Mouse (Mus musculus): ENCODE measurements around the gene Birc6. TPM values are rescaled to one million over a fixed set of nuclear protein-coding genes. Genes with fewer than 3 reads are reported as not detected.

The Birc6 gene
- total and polyA plus RNA-seq, 2 experiments from 2014 or later = 96.6 to 137 TPM

DNA sequence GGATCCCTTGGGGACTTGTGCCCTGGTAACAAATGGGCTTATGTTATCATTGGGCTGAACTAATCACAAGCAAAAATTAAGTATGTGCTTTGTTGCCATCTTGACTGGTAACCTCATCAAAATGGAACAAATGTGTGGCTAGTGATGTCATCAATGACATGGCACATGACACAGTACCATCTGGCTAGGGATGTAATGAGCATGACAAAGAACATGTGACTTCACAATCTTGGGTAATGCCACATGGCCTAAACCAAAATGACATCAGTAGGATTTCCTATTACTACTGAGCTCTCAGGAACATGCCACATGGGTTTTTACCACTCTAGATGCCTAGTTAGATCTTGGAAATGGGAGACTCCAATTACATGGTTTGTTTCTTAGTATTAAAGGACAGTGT lies 27.0 kb upstream of the Birc6 start:
- Histone ChIP-seq H3K4me3 (ENCODE audit: low read length) (no peak overlapping the region), H3K4me1 (ENCODE audit: insufficient read depth, low read length) (no peaks in the 10 kb centered on the region), H3K4me2 (ENCODE audit: low read depth, low read length) (no peak overlapping the region), H3K27me3 (ENCODE audit: insufficient read depth, low read length) (no peaks in the 10 kb centered on the region), H3K9ac (replicated peaks; ENCODE audit: low read length) (no peak overlapping the region), H3K9me3 (ENCODE audit: low read length) (no peaks in the 10 kb centered on the region), H3K36me3 (ENCODE audit: insufficient read depth, low read length) (peaks cover 15% of the 10 kb centered on the region), H3K27ac (no peak overlapping the region)
- ATAC-seq = no peak
- TF ChIP-seq CTCF (IDR thresholded peaks at IDR 0.05; ENCODE audit: low read depth) = no peak
- DNase-seq (ENCODE audit: low spot score) = no peak

DNA sequence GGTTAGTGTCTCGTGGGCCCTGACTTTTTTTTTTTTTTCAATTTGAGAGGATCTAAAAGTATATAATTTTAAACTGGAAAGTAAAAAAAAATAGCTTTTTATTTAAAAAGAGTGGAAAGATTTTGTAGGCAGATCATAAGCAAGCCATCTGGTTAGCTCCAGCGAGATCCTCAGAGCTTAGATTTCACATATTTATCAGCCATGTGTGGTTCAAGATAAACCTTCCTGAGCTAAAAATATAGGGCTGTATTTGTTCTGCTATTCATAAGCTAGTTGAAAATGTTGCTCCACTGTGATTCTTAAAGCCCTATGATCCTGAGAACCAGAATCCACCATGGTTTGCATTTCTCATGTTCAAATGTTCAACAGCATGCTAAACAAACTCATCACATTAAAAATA lies 20.2 kb upstream of the Birc6 start:
- no peak overlapping the region for H3K4me3 ChIP-seq (ENCODE audit: low read length)
- H3K9me3 ChIP-seq (ENCODE audit: low read length) = no peaks in the 10 kb centered on the region
- no peaks in the 10 kb centered on the region for H3K27me3 ChIP-seq (ENCODE audit: insufficient read depth, low read length)
- ATAC-seq (no peak), DNase-seq (ENCODE audit: low spot score) (no peak)
- no peak overlapping the region for H3K27ac ChIP-seq
- H3K4me1 ChIP-seq (ENCODE audit: insufficient read depth, low read length) = no peaks in the 10 kb centered on the region
- TF ChIP-seq CTCF (IDR thresholded peaks at IDR 0.05; ENCODE audit: low read depth) = no peak
- 77% methylated on average over 2 of the region's 2 CpGs for WGBS
- H3K4me2 ChIP-seq (ENCODE audit: low read depth, low read length) = no peak overlapping the region
- no peaks in the 10 kb centered on the region for H3K36me3 ChIP-seq (ENCODE audit: insufficient read depth, low read length)
- no peak overlapping the region for H3K9ac ChIP-seq (replicated peaks; ENCODE audit: low read length)

DNA sequence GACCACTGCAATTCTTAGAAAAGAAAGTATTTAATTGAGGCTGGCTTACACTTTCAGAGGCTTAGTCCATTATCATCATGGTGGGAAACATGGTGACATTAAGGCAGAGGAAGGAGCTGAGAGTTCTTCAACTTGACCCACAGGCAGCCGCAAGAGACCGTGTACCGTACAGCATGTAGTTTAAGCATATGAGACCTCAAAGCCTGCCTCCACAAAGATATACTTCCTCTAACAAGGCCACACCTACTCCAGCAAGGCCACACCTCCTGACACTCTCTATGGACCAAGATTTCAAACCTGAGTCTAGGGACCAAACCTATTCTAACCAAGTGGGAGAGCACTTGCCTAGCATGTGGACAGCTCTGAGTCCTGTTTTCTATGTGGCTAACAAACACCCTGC lies 19.5 kb upstream of the Birc6 start:
- no peak overlapping the region for H3K27ac ChIP-seq
- ATAC-seq (no peak), DNase-seq (ENCODE audit: low spot score) (no peak)
- H3K4me3 ChIP-seq (ENCODE audit: low read length) = no peak overlapping the region
- 88% methylated on average over 3 of the region's 3 CpGs for WGBS
- H3K27me3 ChIP-seq (ENCODE audit: insufficient read depth, low read length) = no peaks in the 10 kb centered on the region
- no peak overlapping the region for H3K4me2 ChIP-seq (ENCODE audit: low read depth, low read length)
- no peaks in the 10 kb centered on the region for H3K9me3 ChIP-seq (ENCODE audit: low read length)
- no peaks in the 10 kb centered on the region for H3K4me1 ChIP-seq (ENCODE audit: insufficient read depth, low read length)
- no peak overlapping the region for H3K9ac ChIP-seq (replicated peaks; ENCODE audit: low read length)
- no peaks in the 10 kb centered on the region for H3K36me3 ChIP-seq (ENCODE audit: insufficient read depth, low read length)
- no peak for TF ChIP-seq CTCF (IDR thresholded peaks at IDR 0.05; ENCODE audit: low read depth)

DNA sequence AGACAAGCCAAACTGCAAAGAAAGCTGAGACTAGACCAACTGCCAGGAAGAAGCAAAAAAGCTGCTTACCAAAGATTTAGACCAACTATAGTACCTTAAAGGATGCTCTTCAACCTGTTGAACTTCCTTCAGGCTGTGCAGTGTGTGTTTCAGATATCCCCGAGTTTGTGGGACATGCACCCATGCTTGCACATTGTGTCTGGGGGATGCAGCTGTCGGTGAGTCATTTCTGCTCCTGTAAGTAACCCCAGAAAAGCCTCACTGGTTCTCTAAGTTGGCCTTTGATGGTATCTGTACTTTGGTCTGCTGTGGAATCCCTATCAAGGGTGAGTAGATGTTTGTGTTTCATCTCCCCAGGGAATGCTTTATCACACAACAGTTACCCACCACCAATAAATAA lies 15.8 kb upstream of the Birc6 start:
- H3K4me2 ChIP-seq (ENCODE audit: low read depth, low read length) = no peak overlapping the region
- H3K9me3 ChIP-seq (ENCODE audit: low read length) = no peaks in the 10 kb centered on the region
- H3K4me1 ChIP-seq (ENCODE audit: insufficient read depth, low read length) = no peaks in the 10 kb centered on the region
- ATAC-seq (no peak), DNase-seq (ENCODE audit: low spot score) (no peak)
- TF ChIP-seq CTCF (IDR thresholded peaks at IDR 0.05; ENCODE audit: low read depth) = no peak
- 88% methylated on average over 2 of the region's 2 CpGs for WGBS
- no peak overlapping the region for H3K4me3 ChIP-seq (ENCODE audit: low read length)
- no peak overlapping the region for H3K27ac ChIP-seq
- H3K9ac ChIP-seq (replicated peaks; ENCODE audit: low read length) = no peak overlapping the region
- no peaks in the 10 kb centered on the region for H3K36me3 ChIP-seq (ENCODE audit: insufficient read depth, low read length)
- H3K27me3 ChIP-seq (ENCODE audit: insufficient read depth, low read length) = no peaks in the 10 kb centered on the region

DNA sequence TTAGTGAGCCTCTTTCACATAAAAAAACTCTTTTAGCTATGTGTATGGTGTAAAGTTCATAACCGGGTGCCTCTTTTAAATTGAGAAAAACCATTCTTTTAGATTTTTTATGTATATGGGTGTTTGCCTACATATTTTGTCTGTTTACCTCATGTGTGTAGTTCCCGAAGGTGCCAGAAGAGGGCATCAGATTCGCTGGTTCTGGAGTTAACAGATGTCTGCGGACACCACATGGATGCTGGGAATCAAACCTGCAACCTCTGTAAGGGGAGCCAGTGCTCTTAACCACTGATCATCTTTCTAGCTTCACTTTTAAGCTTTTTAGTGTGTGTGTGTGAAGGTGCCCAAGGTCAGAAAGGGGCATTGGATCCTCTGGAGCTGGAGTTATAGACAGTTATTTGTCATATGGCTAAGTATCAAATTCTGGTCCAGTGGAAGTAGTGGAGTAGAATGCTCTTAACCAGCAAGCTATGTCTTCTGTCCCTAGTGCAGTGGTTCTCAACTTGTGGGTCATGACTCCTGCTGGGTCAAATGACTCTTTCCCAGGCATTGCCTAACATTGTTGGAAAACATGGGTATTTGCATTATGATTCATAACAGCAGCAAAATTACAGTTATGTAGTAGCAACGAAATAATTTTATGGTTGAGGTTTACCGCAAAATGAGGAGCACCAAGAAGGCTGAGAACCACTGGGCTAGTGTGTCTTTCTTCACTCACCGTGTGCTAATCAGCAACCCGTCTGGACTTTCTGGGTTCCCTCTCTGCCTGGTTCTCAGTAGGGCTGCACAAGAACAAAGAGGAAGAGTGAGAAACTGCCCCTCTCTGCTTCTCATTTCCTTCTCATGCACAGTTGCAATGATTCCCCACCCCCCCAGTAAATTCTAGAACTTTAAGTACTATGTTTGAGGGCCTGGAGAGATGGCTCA lies 5.0 kb upstream of the Birc6 start:
- TF ChIP-seq CTCF (IDR thresholded peaks at IDR 0.05; ENCODE audit: low read depth) = no peak
- Histone ChIP-seq H3K27me3 (ENCODE audit: insufficient read depth, low read length) (no peaks in the 10 kb centered on the region), H3K9ac (replicated peaks; ENCODE audit: low read length) (no peak overlapping the region), H3K4me1 (ENCODE audit: insufficient read depth, low read length) (no peaks in the 10 kb centered on the region), H3K9me3 (ENCODE audit: low read length) (no peaks in the 10 kb centered on the region), H3K36me3 (ENCODE audit: insufficient read depth, low read length) (no peaks in the 10 kb centered on the region), H3K4me2 (ENCODE audit: low read depth, low read length) (no peak overlapping the region), H3K4me3 (ENCODE audit: low read length) (no peak overlapping the region), H3K27ac (no peak overlapping the region)
- no peak for DNase-seq (ENCODE audit: low spot score)
- ATAC-seq = no peak
- 83% methylated on average over 8 of the region's 8 CpGs for WGBS

DNA sequence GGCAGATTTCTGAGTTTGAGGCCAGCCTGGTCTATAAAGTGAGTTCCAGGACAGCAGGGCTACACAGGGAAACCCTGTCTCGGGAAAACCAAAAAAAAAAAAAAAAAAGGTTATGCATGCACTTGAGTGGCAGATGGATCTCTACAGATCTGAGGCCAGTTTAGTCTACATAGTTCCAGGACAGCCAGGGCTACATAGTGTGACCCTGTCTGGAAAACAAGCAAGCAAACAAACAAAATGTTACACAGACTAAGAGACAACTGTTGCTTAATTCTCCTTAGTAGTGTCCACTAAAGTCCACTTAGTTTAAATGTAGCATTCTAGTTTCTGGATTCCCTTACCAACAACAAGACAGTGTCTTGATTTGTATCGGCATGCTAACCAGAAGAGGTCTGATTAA lies 2.0 kb upstream of the Birc6 start:
- DNase-seq (ENCODE audit: low spot score) (no peak), ATAC-seq (no peak)
- Histone ChIP-seq H3K27me3 (ENCODE audit: insufficient read depth, low read length) (no peaks in the 10 kb centered on the region), H3K9ac (replicated peaks; ENCODE audit: low read length) (no peak overlapping the region), H3K4me1 (ENCODE audit: insufficient read depth, low read length) (peaks cover 3% of the 10 kb centered on the region; the same call in 1 of the 2 replicates), H3K27ac (no peak overlapping the region), H3K4me2 (ENCODE audit: low read depth, low read length) (no peak overlapping the region), H3K9me3 (ENCODE audit: low read length) (no peaks in the 10 kb centered on the region), H3K36me3 (ENCODE audit: insufficient read depth, low read length) (no peaks in the 10 kb centered on the region), H3K4me3 (ENCODE audit: low read length) (no peak overlapping the region)
- TF ChIP-seq CTCF (IDR thresholded peaks at IDR 0.05; ENCODE audit: low read depth) = no peak
- WGBS = 95% methylated on average over 2 of the region's 2 CpGs
